Mouse (Mus musculus): Measurements from ENCODE around the gene Hrc. TPM values are rescaled to one million over a fixed set of nuclear protein-coding genes. Genes with fewer than 3 reads are reported as not detected.

Gene Hrc
- polyA plus RNA-seq, 1 experiment from 2014 or later, result 0.41 TPM

- H3K9ac ChIP-seq, result no peak overlapping the region
- no peaks in the 10 kb centered on the region for H3K27me3 ChIP-seq (ENCODE audit: control insufficient read depth, insufficient read depth, low read length)
- no peak overlapping the region for H3K27ac ChIP-seq
- no peaks in the 10 kb centered on the region for H3K4me1 ChIP-seq (replicated peaks; ENCODE audit: control insufficient read depth, insufficient read depth, low read length)
- WGBS, result 94% methylated on average over 3 of the region's 3 CpGs
- H3K4me3 ChIP-seq (replicated peaks; ENCODE audit: low read length), result no peak overlapping the region
- ATAC-seq (ENCODE audit: low FRiP score) (no peak), DNase-seq (ENCODE audit: low spot score) (no peak)
- peaks cover 100% of the 10 kb centered on the region for H3K36me3 ChIP-seq (replicated peaks; ENCODE audit: control insufficient read depth, insufficient read depth)
- H3K4me2 ChIP-seq (replicated peaks), result no peak overlapping the region
- H3K9me3 ChIP-seq (ENCODE audit: control insufficient read depth, low read length), result no peaks in the 10 kb centered on the region
These were observed 51.0 kb downstream of the Hrc start for GRCm38 (mm10) chr7:45386077-45386476.

Other genes with a start within 250 kb of the Hrc start
- 77.7 and 93.3 TPM in 2 replicates for gene Rcn3, start 243.1 kb upstream of the Hrc start, polyA plus RNA-seq (2014; fragmentation: Nextera tagmentation; extraction: Ambion mirVana)
- 37.7 and 40.5 TPM in 2 replicates for gene Fcgrt, start 231.4 kb upstream of the Hrc start, polyA plus RNA-seq (2014; fragmentation: Nextera tagmentation; extraction: Ambion mirVana)
- gene Rps11, start 210.9 kb upstream of the Hrc start, polyA plus RNA-seq (2014; fragmentation: Nextera tagmentation; extraction: Ambion mirVana), result 767 and 952 TPM in 2 replicates
- 725 and 835 TPM in 2 replicates for gene Rpl13a, start 206.5 kb upstream of the Hrc start, polyA plus RNA-seq (2014; fragmentation: Nextera tagmentation; extraction: Ambion mirVana)
- gene Gm45713, start 199.1 kb upstream of the Hrc start, polyA plus RNA-seq (2014; fragmentation: Nextera tagmentation; extraction: Ambion mirVana), result 0.22 TPM in 1 of 2 replicates, not detected in the other
- gene Flt3l, start 198.9 kb upstream of the Hrc start, polyA plus RNA-seq (2014; fragmentation: Nextera tagmentation; extraction: Ambion mirVana), result 1.7 and 1.8 TPM in 2 replicates
- gene Pih1d1, start 181.0 kb upstream of the Hrc start, polyA plus RNA-seq (2014; fragmentation: Nextera tagmentation; extraction: Ambion mirVana), result 91.0 and 93.5 TPM in 2 replicates
- gene Aldh16a1, start 180.7 kb upstream of the Hrc start, polyA plus RNA-seq (2014; fragmentation: Nextera tagmentation; extraction: Ambion mirVana), result 16.0 and 21.3 TPM in 2 replicates
- gene Slc17a7, start 171.3 kb upstream of the Hrc start, polyA plus RNA-seq (2014; fragmentation: Nextera tagmentation; extraction: Ambion mirVana), result 0.47 and 0.48 TPM in 2 replicates
- gene Gfy, start 155.7 kb upstream of the Hrc start, polyA plus RNA-seq (2014; fragmentation: Nextera tagmentation; extraction: Ambion mirVana), result not detected in 2 replicates
- 0.83 TPM in 1 of 2 replicates, not detected in the other for gene Pth2, start 154.3 kb upstream of the Hrc start, polyA plus RNA-seq (2014; fragmentation: Nextera tagmentation; extraction: Ambion mirVana)
- gene Ccdc155, start 130.4 kb upstream of the Hrc start, polyA plus RNA-seq (2014; fragmentation: Nextera tagmentation; extraction: Ambion mirVana), result 0.50 and 0.57 TPM in 2 replicates
- gene Dkkl1, start 123.1 kb upstream of the Hrc start, polyA plus RNA-seq (2014; fragmentation: Nextera tagmentation; extraction: Ambion mirVana), result 8.7 and 11.3 TPM in 2 replicates
- 37.7 and 48.0 TPM in 2 replicates for gene Tead2, start 119.5 kb upstream of the Hrc start, polyA plus RNA-seq (2014; fragmentation: Nextera tagmentation; extraction: Ambion mirVana)
- 0.94 and 1.2 TPM in 2 replicates for gene Cd37, start 96.2 kb upstream of the Hrc start, polyA plus RNA-seq (2014; fragmentation: Nextera tagmentation; extraction: Ambion mirVana)
- gene Slc6a16, start 94.2 kb upstream of the Hrc start, polyA plus RNA-seq (2014; fragmentation: Nextera tagmentation; extraction: Ambion mirVana), result 0.33 and 0.67 TPM in 2 replicates
- gene Slc6a21, start 57.8 kb upstream of the Hrc start, polyA plus RNA-seq (2014; fragmentation: Nextera tagmentation; extraction: Ambion mirVana), result not detected in 2 replicates
- gene Trpm4, start 1.5 kb upstream of the Hrc start, polyA plus RNA-seq (2014; fragmentation: Nextera tagmentation; extraction: Ambion mirVana), result 7.8 and 9.3 TPM in 2 replicates
- 29.8 and 32.3 TPM in 2 replicates for gene Ppfia3, start 31.7 kb downstream of the Hrc start, polyA plus RNA-seq (2014; fragmentation: Nextera tagmentation; extraction: Ambion mirVana)
- 34.8 and 37.9 TPM in 2 replicates for gene Lin7b, start 35.3 kb downstream of the Hrc start, polyA plus RNA-seq (2014; fragmentation: Nextera tagmentation; extraction: Ambion mirVana)
- gene Snrnp70, start 60.5 kb downstream of the Hrc start, polyA plus RNA-seq (2014; fragmentation: Nextera tagmentation; extraction: Ambion mirVana), result 61.4 and 72.3 TPM in 2 replicates
- not detected in 2 replicates for gene Kcna7, start 70.4 kb downstream of the Hrc start, polyA plus RNA-seq (2014; fragmentation: Nextera tagmentation; extraction: Ambion mirVana)
- gene Ntf5, start 78.4 kb downstream of the Hrc start, polyA plus RNA-seq (2014; fragmentation: Nextera tagmentation; extraction: Ambion mirVana), result 0.13 TPM in 1 of 2 replicates, not detected in the other
- 1.2 and 2.0 TPM in 2 replicates for gene Lhb, start 85.5 kb downstream of the Hrc start, polyA plus RNA-seq (2014; fragmentation: Nextera tagmentation; extraction: Ambion mirVana)
- gene Gys1, start 99.6 kb downstream of the Hrc start, polyA plus RNA-seq (2014; fragmentation: Nextera tagmentation; extraction: Ambion mirVana), result 17.8 and 21.6 TPM in 2 replicates
- 83.9 and 93.5 TPM in 2 replicates for gene Ruvbl2, start 102.8 kb downstream of the Hrc start, polyA plus RNA-seq (2014; fragmentation: Nextera tagmentation; extraction: Ambion mirVana)
- 4,936 and 5,483 TPM in 2 replicates for gene Ftl1, start 124.6 kb downstream of the Hrc start, polyA plus RNA-seq (2014; fragmentation: Nextera tagmentation; extraction: Ambion mirVana)
- 182 and 190 TPM in 2 replicates for gene Bax, start 131.6 kb downstream of the Hrc start, polyA plus RNA-seq (2014; fragmentation: Nextera tagmentation; extraction: Ambion mirVana)
- 0.13 and 0.35 TPM in 2 replicates for gene Tulp2, start 146.6 kb downstream of the Hrc start, polyA plus RNA-seq (2014; fragmentation: Nextera tagmentation; extraction: Ambion mirVana)
- gene Gm45808, start 151.5 kb downstream of the Hrc start, polyA plus RNA-seq (2014; fragmentation: Nextera tagmentation; extraction: Ambion mirVana), result not detected in 2 replicates
- 2.8 and 3.6 TPM in 2 replicates for gene Dhdh, start 153.5 kb downstream of the Hrc start, polyA plus RNA-seq (2014; fragmentation: Nextera tagmentation; extraction: Ambion mirVana)
- 121 and 122 TPM in 2 replicates for gene Nucb1, start 175.1 kb downstream of the Hrc start, polyA plus RNA-seq (2014; fragmentation: Nextera tagmentation; extraction: Ambion mirVana)
- 12.9 and 13.0 TPM in 2 replicates for gene Ppp1r15a, start 191.0 kb downstream of the Hrc start, polyA plus RNA-seq (2014; fragmentation: Nextera tagmentation; extraction: Ambion mirVana)
- gene Plekha4, start 191.0 kb downstream of the Hrc start, polyA plus RNA-seq (2014; fragmentation: Nextera tagmentation; extraction: Ambion mirVana), result 1.4 and 2.3 TPM in 2 replicates
- gene Hsd17b14, start 219.6 kb downstream of the Hrc start, polyA plus RNA-seq (2014; fragmentation: Nextera tagmentation; extraction: Ambion mirVana), result 0.25 TPM in 1 of 2 replicates, not detected in the other
- gene Bcat2, start 234.9 kb downstream of the Hrc start, polyA plus RNA-seq (2014; fragmentation: Nextera tagmentation; extraction: Ambion mirVana), result 17.4 and 19.0 TPM in 2 replicates